Comparison of ENCODE assay signal across 10 mouse cellular contexts in the genomic region with DNA sequence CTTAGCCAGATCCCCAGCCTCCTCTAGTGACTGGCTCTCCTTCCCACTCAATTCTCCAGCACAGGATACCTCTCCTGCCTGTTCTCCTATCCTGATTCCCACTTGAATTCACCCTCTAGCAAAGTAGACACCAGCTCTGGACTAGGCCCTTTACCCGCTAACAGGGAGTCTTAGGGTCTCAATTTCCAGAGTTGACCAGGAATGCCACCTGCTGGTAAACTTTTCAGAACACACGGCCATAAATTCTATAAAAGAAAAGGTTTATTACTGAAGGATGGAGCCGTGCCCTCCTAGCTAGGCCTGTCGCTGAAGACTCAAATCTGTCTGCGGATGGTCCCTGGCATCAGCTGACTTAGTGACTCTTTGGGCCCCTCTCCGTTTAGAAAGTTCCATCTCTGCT.
DNase-seq lines count a peak whose midpoint lies in the region; ATAC-seq and TF ChIP-seq lines count a peak whose summit lies in the region.
"Had no signal": no experiment of that assay in that cellular context is flagged by ENCODE, and none has a peak within 500 bp of the region (broad histone marks: within the 10 kb centered on the region; RNA-seq: fewer than 3 reads in every experiment).

No protein-coding gene starts in this region.

- no peaks in the 10 kb centered on the region for H3K36me3 ChIP-seq in heart, embryonic 11.5 days (ENCODE audit: control insufficient read depth, insufficient read depth, low read length)
- H3K36me3 ChIP-seq: hindbrain, embryonic 12.5 days had no signal

- H3K27ac ChIP-seq in heart, embryonic 11.5 days (ENCODE audit: low read depth, low read length), result no peak overlapping the region
- H3K27ac ChIP-seq: hindbrain, embryonic 12.5 days had no signal

- ATAC-seq in heart, embryonic 11.5 days (replicated peaks; ENCODE audit: insufficient number of reproducible peaks, low FRiP score, low TSS enrichment), result no peak

- no peak overlapping the region for H3K4me2 ChIP-seq in heart, embryonic 11.5 days
- H3K4me2 ChIP-seq: hindbrain, embryonic 12.5 days had no signal

- H3K9me3 ChIP-seq in heart, embryonic 11.5 days (replicated peaks; ENCODE audit: control insufficient read depth, low read length), result no peaks in the 10 kb centered on the region
- H3K9me3 ChIP-seq: hindbrain, embryonic 12.5 days had no signal

- TF ChIP-seq CTCF in lung, adult 2 months (IDR thresholded peaks at IDR 0.05; ENCODE audit: insufficient read depth, low read length), result no peak
- TF ChIP-seq CTCF in brain, embryonic 14.5 days (IDR thresholded peaks at IDR 0.05; ENCODE audit: borderline replicate concordance, extremely low read depth, insufficient read depth, insufficient read length), result peak; percentile 13; the same call in 1 of the 2 replicates

- peak; percentile 9 to 51 for DNase-seq in heart, adult 18-20 months
- peak; percentile 7 for DNase-seq in lung, postnatal 14 days
- DNase-seq in lung, adult 2 months, result no peak
- DNase-seq in brain, embryonic 14.5 days (ENCODE audit: low read depth), result peak; percentile 34
- peak; percentile 9 to 12 for DNase-seq in kidney, postnatal 4 days
- DNase-seq in thymus, adult 18-20 months, result no peak
- no peak for DNase-seq in right cerebral cortex, postnatal 4 days
- DNase-seq: thymus, adult 2 months had no signal

- H3K9ac ChIP-seq in heart, embryonic 11.5 days (ENCODE audit: low read depth, low read length), result no peak overlapping the region
- H3K9ac ChIP-seq: hindbrain, embryonic 12.5 days had no signal

- H3K27me3 ChIP-seq in heart, embryonic 11.5 days (ENCODE audit: control insufficient read depth, insufficient read depth, low read length), result no peaks in the 10 kb centered on the region
- H3K27me3 ChIP-seq: hindbrain, embryonic 12.5 days had no signal

- H3K4me1 ChIP-seq in heart, embryonic 11.5 days (ENCODE audit: control insufficient read depth, insufficient read depth, low read length), result no peaks in the 10 kb centered on the region
- no peaks in the 10 kb centered on the region for H3K4me1 ChIP-seq in lung, adult 2 months (ENCODE audit: control insufficient read depth, insufficient read depth, low read length)
- H3K4me1 ChIP-seq: hindbrain, embryonic 12.5 days had no signal

- TF ChIP-seq POLR2A in lung, adult 2 months (IDR thresholded peaks at IDR 0.05; ENCODE audit: borderline replicate concordance, extremely low read depth, low read depth, low read length), result no peak
- TF ChIP-seq POLR2A in brain, embryonic 14.5 days (IDR thresholded peaks at IDR 0.05; ENCODE audit: borderline replicate concordance, extremely low read depth, insufficient read depth, insufficient read length, poor library complexity, severe bottlenecking), result no peak

- 56% methylated on average over 6 of the region's 6 CpGs for WGBS in heart, embryonic 11.5 days (ENCODE audit: insufficient replicate concordance)
- WGBS in lung, adult 2 months, result 67% methylated on average over 6 of the region's 6 CpGs

- no peak overlapping the region for H3K4me3 ChIP-seq in heart, embryonic 11.5 days (ENCODE audit: low read depth, low read length)
- no peak overlapping the region for H3K4me3 ChIP-seq in lung, adult 2 months (replicated peaks; ENCODE audit: extremely low read depth, low read depth, low read length)
- H3K4me3 ChIP-seq: hindbrain, embryonic 12.5 days had no signal

Comparison
In these comparisons a context has a peak if more than half of its experiments do, and no peak if none do; other contexts are left out.
1. DNase-seq: peak in heart, adult 18-20 months (2 of 2), lung, postnatal 14 days (single experiment), brain, embryonic 14.5 days (single experiment) and kidney, postnatal 4 days (2 of 2); none in lung, adult 2 months (single experiment), thymus, adult 18-20 months (0 of 2) and right cerebral cortex, postnatal 4 days (single experiment).